Comparison of ENCODE assay signal across 16 mouse cellular contexts in genomic region chr14:56830491-56831045, GRCm38 (mm10).
"Had no signal": no experiment of that assay in that cellular context is flagged by ENCODE, and none has a peak within 500 bp of the region (broad histone marks: within the 10 kb centered on the region; RNA-seq: fewer than 3 reads in every experiment).

No protein-coding gene starts in this region.

- H3K9me3 ChIP-seq: limb, embryonic 10.5 days; limb, embryonic 13.5 days; liver, embryonic 13.5 days; neural tube, embryonic 12.5 days; stomach, embryonic 15.5 days had no signal

- DNase-seq: kidney, adult 8-10 months; kidney, postnatal 14 days; kidney, postnatal 4 days; liver; liver, embryonic 13.5 days; lung, adult 2 months; lung, postnatal 14 days; lung, postnatal 4 days; midbrain, embryonic 14.5 days; thymus, postnatal 25 days had no signal

- H3K9ac ChIP-seq: limb, embryonic 13.5 days; liver, embryonic 13.5 days; neural tube, embryonic 12.5 days; stomach, embryonic 15.5 days had no signal

- H3K36me3 ChIP-seq: limb, embryonic 10.5 days; limb, embryonic 13.5 days; liver, embryonic 13.5 days; neural tube, embryonic 12.5 days; stomach, embryonic 15.5 days had no signal

- H3K27ac ChIP-seq: limb, embryonic 10.5 days; limb, embryonic 13.5 days; liver, embryonic 13.5 days; neural tube, embryonic 12.5 days; stomach, embryonic 15.5 days had no signal

- H3K4me2 ChIP-seq: limb, embryonic 13.5 days; liver, embryonic 13.5 days; midbrain, embryonic 11.5 days; neural tube, embryonic 12.5 days; stomach, embryonic 15.5 days had no signal

- H3K4me1 ChIP-seq: limb, embryonic 10.5 days; liver, embryonic 13.5 days; neural tube, embryonic 12.5 days had no signal

- H3K27me3 ChIP-seq: limb, embryonic 13.5 days; liver, embryonic 13.5 days; neural tube, embryonic 12.5 days; stomach, embryonic 15.5 days had no signal

- ATAC-seq: intestine, postnatal 0 days had no signal

- H3K4me3 ChIP-seq: limb, embryonic 10.5 days; limb, embryonic 13.5 days; liver, embryonic 13.5 days; neural tube, embryonic 12.5 days; stomach, embryonic 15.5 days had no signal
